Mouse (Mus musculus): ENCODE data around the gene Dcun1d2.

Gene Dcun1d2

DNA sequence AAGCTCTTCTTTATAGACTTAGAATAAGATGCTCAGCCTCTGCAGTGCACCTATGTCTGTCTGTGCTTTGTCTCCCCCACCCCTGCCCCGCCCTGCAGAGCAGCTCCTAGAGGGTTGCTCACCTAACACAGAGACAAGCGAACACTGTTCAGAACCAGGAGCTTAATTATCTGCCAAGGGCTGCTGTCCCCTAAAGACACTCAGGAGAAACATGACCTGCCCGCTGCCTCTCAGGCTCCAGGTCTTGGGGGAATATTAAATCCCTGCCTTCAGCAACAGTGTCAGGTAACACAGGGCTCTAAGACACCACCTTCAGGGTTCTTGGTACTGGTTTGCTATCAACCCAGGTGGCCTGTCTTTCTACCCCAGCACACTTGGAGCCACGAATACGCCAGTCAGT lies 34.5 kb downstream of the Dcun1d2 start:
- no peak for DNase-seq (ENCODE audit: low spot score)

DNA sequence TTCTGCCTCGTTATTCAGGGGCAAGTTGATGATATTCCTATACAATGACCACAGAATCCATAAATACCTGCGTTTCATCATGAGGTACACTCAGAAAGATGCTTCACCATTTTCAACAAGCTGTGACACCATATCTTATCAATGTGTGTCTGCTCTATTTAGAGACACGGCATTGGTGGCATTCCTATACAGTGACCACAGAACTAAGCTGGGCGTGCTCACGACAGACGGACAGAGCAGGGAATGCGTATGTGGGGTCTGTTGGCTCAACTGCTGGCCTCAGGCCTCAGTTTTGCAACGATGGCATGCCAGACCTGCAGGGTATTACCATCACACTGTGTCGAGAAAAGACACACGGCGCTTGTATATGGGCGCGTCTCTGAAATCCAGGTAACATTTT lies 35.1 kb downstream of the Dcun1d2 start:
- DNase-seq (ENCODE audit: low spot score): no peak

DNA sequence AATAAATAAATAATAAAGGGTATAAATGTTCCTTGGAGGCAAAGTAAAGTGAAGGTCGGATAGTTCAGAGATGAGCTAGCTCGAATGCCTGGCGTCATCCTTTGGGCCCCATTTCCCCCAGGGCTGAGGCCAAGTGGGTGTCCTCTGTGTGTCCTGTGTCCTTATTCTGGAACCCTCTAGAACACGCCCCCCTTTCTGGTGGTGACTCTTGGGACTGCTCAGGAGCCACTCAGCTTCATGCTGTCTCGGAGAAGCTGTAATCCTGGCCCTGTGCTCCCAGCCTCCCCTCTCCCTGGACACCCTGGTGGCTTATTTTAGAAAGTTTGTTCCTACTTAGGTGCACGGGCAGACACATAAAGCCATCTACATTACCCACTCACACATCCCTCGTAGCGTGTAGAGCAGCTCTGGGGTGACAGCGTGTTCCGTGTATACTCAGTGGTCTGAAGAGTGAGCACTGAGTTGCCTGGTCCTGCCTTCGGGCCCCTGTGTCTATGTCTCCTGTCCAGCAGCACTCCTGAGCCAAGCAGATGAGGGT lies 43.5 kb downstream of the Dcun1d2 start:
- no peak for DNase-seq (ENCODE audit: low spot score)

DNA sequence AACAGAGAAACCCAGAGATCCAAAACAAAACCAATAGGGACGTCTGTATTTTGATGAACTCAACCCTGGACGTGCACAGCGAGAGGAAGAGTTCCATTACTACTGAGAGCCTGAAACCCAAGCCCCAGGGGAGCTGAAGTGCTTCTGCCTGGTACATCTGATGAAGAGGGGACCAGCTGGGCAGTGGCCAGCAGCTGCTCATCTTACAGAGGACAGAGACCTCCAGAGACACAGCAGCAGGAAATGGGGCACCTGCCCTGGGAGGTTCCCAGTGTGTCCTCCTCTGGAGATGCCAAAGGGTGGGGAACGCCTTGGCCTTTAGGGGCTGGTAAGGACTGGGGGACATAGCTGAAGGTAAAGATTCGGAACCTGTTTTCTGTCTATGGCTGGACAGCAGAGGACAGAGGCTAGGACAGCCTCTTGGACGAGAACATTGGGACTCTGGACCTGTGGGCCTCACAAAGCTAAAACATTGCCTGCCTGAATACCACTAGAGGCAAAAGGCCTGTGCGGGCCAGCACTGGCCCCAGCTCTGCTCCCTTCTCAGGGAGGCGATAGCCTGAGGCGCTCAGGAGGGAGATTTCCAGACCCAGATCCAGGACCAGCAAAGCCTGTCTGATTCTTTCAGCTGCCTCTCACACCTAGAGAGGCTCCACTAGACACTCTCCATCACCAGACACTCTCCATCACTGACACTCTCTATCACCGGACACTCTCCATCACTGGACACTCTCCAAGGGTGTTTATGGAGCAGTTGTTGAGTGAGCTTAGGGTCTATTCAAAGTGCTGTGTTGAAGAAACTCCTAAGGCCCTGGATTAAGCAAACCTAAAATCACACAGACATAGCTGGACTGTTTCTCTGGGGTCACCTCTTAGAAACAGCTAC lies 44.7 kb downstream of the Dcun1d2 start:
- no peak for DNase-seq (ENCODE audit: low spot score)

DNA sequence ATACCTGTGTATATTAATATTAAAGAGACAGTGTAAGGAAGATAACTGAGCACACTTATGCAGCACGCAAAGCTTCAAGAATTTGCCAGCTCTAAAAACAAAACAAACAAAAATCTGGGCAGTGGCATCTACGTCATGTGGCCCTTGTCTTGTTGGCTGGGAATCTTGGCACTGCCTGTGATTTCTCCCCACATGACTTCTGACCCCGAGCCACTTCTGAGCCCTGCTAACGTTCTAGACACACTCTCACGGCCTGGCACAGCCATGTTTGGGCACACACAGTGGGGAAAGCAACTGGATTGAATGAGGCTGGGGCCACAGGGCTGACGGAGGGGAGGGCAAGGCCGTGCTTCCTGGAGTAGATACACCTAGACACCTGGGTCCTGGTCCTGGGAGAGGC lies 47.2 kb downstream of the Dcun1d2 start:
- DNase-seq (ENCODE audit: low spot score): no peak

DNA sequence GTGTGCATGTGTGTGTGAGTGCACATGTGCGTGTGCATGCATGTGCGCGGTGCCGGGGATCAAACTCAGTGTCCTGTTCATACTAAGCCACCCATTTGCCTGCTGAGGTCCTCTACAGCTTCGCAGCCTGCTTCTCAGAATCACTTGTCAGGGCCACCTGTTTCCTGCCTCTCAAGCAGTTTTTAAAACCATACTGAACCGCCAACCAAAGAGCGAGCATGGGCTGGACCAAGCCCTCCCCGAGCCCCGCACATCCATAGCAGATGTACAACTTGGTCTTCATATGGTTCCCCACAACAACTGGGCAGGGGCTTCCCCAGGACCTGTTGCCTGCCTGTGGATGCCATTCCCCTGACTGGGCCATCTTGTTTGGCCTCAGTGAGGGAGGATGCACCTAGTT lies 47.9 kb downstream of the Dcun1d2 start:
- no peak for DNase-seq (ENCODE audit: low spot score)

DNA sequence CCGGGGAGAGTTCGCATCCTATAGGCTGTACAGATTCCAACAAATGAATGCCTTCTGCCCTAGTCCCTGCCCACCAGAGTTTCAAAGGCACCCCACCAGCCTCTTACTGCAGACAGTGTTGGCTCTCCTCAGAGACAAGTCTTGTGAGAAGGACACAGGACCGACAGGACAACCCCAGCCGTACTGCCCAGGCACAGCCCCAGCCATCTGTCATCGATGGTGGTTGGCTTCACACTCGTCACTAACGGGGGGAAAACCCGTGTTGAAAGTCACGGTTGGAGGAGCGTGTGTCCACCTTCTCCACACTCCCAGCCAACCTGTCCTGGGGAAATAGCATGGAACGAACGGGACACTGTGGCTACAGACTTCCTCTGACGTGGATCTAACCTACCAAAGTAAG lies 53.1 kb downstream of the Dcun1d2 start:
- no peak for DNase-seq (ENCODE audit: low spot score)

DNA sequence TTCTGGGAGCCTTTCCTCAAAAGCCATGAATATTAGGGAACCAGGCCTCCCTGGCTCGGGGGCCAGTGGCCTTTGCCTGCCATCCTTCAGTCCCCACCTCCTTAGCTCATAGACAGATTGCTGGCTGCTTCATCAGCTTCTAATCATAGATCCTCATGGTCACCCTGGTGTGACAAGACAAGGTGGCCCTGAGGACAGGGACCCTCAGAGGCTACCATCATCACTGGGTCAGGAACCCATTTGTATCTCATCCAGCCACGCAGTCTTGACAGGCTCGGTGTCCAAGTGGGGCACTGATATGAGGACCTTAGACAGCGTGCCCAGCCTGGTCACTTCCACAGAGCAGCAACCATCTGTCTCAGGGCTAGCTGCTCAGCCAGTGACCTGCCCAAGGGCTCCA lies 57.5 kb downstream of the Dcun1d2 start:
- no peak for DNase-seq (ENCODE audit: low spot score)

DNA sequence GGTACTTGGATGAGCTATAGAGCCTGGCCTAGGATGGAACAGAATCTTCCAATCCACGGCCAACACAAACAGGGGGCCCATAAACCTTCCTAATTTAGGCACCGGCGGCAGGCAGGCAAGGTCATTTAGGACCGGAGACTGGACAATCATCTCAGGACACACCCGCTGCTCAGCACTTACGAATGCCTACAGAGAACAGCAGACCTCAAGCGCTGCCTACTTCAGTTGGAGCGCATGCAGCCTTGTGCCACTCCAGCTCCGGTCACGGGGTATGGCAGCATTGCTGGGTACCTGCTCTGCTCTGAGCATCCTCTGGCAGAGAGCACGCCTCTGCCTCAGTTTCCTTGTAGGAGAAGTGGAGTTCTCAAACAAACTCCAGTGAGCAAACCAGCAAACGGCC lies 58.1 kb downstream of the Dcun1d2 start:
- no peak for DNase-seq (ENCODE audit: low spot score)

DNA sequence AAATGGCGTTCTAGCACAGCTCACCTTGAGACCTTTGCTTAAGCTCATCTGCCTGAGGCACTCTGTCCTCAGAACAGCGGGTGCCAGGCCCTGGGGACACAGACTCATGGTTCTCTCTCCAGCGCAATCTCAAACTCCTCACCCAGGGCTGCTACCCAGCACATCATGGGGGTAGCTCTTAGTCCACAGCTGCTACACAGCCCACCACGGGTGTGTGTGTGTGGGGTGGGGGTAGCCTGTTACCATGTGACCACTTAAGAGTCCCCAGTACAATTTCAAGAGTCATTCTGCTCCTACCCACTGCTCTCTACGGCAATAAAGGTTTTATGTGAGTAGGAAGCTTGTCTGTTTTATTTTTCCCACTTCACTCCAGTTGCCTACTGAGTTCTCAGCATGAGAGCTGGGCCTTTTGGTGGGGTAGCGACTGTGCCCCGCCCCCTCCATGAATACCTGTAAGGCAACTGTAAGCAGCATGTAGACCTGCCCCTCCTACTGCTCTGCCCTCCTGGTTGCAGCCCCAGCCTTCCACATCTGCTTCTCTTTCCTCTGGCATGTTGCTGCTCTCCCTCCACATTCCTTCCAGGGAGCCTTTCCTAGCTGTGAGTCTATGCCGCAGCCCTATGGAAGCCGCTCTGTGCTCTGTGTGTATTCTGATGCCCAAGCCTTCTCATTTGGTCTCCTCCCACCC lies 58.9 kb downstream of the Dcun1d2 start:
- DNase-seq (ENCODE audit: low spot score): no peak

DNA sequence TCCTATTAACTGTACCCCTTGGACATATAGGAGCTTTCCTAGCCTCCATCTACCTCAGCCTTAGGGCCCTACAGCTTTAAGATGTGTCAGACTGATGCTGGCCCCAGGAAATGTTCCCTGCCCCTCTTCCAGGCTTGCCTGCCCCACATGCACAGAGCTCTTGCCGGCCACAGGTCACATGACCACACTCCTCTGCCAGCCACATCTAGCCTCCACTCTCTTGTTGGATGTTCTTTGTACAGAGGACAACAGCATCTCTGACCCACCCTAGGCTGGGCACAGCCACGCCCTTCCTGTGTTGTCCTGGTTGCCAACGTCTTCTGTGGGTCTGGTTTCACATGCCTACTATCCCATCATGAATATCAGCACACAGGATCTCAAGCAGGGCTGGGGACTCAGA lies 60.7 kb downstream of the Dcun1d2 start:
- no peak for DNase-seq (ENCODE audit: low spot score)

DNA sequence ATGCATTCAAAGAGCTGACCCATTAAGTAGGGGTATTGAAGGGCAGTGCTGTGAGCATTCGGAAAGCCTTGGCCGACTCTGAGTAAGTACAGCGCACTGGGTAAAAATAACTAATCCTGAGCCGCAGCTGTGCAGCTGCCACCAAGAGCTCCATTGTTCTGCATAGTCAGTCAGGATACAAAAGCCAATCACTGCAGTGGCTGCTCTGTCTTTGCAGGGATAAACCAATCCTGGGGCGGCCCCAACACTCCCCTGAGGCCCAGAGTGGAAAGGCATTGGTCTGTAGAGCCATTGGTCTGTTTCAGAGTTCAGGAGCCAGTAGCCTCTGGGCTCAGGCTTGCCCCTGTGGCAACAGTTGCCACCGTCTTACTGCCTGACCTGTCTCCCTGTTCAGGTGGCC lies 61.6 kb downstream of the Dcun1d2 start:
- DNase-seq (ENCODE audit: low spot score): no peak

DNA sequence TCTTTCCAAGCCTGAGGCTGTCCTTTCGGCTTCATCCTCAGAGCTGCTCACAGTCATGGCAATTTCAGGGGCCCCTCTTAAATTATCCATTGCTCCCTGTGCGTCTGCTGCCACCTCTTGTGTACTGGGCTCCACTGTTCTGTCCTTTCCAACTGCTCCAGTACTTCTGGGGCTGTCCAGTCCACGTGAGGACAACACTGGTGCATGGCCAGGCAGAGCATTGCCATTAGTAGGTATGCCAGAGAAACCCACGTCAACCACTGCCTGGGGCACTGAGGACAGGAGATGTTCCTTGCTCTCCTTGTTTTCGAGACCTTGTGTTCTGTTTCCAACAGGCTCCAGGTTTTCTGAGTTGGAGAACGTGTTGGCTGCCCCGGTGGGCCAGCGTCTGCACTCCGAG lies 63.5 kb downstream of the Dcun1d2 start:
- no peak for DNase-seq (ENCODE audit: low spot score)

DNA sequence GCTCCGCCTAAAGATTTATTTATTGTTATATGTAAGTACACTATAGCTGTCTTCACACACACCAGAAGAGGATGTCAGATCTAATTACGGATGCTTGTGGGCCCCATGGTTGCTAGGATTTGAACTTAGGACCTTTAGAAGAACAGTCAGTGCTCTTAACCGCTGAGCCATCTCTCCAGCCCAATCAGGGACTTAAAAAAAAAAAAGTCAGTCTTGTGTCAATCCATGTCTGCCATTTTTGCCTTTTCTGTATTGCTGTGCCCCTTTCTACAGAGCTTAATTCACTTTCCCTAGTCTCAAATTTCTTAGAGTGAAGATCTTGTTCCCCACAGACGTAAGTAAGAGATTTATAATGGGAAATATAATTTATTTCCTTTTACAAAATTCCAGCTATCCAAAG lies 69.5 kb downstream of the Dcun1d2 start:
- no peak for DNase-seq (ENCODE audit: low spot score)

DNA sequence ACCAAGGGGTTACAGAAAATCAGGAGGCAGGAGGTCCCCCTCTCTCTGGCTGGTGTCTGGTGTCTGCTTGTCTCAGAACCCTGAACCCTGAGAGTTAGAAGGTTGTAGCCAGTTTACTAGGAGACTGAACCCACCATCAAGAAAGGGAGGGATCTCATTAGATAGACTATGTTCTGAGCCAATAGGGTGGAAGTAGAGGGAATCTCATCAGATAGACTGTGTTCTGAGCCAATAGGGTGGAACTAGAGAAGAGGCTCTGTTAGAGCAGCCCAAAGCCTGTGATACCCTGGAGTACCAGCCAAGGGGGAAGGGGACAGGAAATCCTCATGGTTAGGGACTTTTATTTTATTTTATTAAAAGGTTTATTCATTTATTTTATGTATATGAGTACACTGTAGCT lies 69.9 kb downstream of the Dcun1d2 start:
- no peak for DNase-seq (ENCODE audit: low spot score)

DNA sequence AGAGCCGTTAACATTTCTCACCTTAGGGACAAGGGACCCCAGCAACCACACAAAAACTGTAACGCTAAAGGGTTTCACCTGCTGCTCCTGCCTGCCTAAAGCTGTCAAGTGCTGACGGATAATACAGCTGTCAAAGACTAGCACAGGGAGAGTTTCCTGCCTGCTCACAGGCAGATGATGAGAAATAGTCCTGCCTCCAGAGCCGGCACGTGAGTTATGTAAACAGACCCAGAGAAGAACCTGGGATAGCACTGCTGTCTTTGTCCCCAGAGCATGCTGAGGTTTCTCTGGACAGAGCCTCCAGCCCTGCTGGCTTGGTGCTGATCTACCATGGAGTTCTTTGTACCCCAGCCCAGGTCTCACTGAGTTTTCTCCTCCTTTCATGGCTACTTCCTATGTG lies 70.8 kb downstream of the Dcun1d2 start:
- no peak for DNase-seq (ENCODE audit: low spot score)

DNA sequence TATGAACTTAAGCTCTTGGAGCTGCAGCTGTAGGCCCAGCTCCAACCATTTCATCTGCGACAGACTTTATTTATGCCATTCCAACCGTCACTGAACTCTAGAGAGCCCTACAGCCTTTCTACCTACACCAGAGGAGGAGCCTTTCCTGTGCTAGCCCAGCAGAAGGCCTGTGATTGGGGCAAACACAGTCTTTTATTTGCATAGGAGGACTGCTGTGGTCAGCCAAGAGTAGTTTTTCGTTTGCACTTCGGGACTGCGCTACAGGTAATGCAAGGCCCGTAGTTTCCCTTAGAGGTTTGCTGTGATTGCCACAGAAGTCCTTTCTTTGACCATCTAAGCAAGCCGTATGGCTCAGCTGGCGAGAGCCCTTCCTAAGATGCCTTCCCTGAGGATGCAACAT lies 71.5 kb downstream of the Dcun1d2 start:
- no peak for DNase-seq (ENCODE audit: low spot score)

DNA sequence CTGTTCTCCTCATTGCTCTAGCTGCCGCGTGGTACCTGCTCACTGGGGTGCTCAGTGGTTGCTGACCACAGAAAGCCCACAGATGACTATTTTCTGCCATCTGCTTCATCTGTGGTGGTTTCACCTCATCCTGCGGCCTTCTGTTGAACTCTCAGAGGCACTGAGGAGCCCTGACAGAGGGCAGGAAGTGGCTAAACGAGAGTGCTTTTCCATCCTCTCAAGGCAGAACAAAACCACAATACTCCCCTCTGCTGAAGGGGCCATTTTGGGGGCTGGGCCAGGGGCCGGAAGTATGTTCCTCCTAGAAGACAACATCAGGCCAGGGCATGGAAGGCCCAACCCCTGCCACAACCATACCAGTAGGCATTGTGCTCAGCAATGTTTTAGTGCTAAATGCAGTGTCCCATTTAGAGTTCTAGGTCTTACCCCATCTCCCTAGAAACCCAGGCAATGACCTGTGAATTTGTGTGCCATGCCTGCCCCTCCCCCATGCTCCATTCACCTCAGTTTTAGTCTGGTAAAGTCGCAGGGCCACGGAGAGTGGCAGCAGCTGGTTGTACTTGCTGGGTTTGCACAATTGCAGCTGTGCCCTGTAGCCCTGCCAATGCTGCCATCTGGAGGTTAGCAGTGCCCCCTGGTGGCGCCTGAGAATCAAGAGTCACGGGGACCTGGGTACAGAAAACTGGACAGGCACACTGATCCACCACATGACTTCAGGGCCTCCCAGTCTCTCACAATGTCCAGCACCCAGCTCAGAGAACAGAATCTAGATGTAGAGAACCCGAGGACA lies 74.3 kb downstream of the Dcun1d2 start:
- DNase-seq (ENCODE audit: low spot score): peak; percentile 75

DNA sequence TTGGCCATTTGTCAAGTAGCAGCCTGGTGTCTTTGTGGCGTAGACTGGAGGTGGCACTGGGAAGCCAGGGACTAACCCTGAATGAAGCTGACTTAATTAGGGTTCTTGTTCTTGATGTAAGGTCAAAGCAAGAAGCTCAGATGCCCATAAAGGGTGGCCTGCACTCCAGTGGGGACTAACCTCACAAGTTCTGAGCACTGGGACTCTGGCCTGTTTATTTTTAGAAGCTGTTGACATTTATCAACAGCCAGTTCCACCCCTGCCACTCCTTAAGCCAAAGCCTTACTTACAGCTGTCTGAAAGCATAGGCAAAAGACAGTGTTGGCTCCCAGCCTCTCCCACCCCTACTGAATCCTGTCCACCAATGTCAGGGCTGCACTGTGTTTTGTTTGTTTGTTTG lies 78.2 kb downstream of the Dcun1d2 start:
- DNase-seq (ENCODE audit: low spot score): no peak

DNA sequence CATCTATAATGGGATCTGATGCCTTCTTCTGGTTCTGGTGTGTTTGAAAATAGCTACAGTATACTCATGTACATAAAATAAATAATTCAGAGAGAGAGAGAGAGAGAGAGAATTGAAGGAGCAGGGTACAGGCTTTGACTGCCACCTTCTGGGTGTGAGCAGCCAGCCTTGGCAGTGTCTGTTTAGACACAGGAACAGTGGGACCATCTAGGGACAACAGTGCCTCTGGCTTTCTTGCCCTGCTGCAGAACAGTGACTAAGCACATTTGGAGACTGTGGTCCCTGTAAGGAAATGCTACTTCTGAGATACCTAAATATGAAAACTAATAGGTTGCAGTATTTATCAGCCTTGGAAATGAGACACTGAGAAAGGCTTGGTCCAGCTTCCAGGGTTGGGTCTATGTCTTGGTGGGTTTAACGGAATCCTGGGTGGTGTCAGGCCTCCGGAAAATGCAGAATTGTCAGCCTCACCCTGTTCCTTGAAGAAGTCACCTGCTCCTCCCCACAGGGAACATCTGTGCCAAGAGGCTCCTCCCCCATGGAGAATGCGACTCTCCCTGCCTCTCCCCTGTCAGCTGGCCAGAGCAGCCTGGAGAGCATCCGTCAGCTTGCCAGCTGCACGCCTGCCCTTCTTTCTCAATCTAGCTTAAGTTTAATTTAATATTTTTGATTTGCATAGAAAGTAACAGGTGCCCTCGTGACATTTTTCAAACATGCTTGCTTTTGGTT lies 79.1 kb downstream of the Dcun1d2 start:
- DNase-seq (ENCODE audit: low spot score): no peak

DNA sequence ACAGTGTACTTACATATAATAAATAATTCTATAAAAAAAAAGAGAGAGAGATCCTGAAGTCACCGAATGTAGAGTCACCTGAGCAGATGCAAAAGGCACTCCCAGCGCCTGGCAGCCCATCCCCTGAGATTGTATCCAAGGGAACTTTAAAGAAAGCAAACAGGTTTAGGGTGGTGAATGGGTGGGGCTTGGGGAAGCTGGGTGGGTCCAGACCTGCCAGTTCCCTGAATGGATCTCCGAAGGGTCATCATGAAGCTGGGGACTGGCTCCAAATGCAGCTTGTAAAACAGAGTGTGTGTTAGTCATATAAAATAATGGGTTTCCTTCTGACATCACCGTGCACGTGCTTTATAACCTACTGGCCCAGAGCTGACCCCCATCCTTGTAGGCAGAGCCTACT lies 81.6 kb downstream of the Dcun1d2 start:
- DNase-seq (ENCODE audit: low spot score): no peak

Measured in ovary, adult 18-20 months (tissue).